Mouse (Mus musculus) intestine, embryonic 14.5 days (tissue): ENCODE data around the gene Gpr39. TPM values are rescaled to one million over a fixed set of nuclear protein-coding genes. Genes with fewer than 3 reads are reported as not detected.

ENCODE experiments used
- ATAC-seq: fragments of 200-750 bp; cut with Nextera tagmentation; replicated peaks from 2 replicates; pipeline ENCODE4 v1.8.0; 2017; ENCODE audit warnings: low read depth, moderate number of reproducible peaks, moderate TSS enrichment, moderate library complexity; ENCODE audit not compliant: low FRiP score, low TSS enrichment
- DNase-seq: peaks from one replicate; pipeline ENCODE4 v3.0.0-alpha.2; 2018; ENCODE audit warnings: low spot score
- H3K27ac ChIP-seq: fragments of 300-500 bp; sonication (generic); 2 replicates; pipeline ENCODE4 v1.5.1; 2014; ENCODE audit warnings: low read depth, mild to moderate bottlenecking, control low read depth
- H3K27me3 ChIP-seq: fragments of 300-500 bp; sonication (generic); replicated peaks from 2 replicates; pipeline ENCODE4 v1.6.1; 2014; ENCODE audit warnings: low read length, control low read depth; ENCODE audit not compliant: control insufficient read depth, insufficient read depth
- H3K36me3 ChIP-seq: fragments of 300-500 bp; sonication (generic); 2 replicates; pipeline ENCODE4 v1.6.1; 2014; ENCODE audit warnings: low read length, control low read depth; ENCODE audit not compliant: control insufficient read depth, insufficient read depth
- H3K4me1 ChIP-seq: fragments of 300-500 bp; sonication (generic); replicated peaks from 2 replicates; pipeline ENCODE4 v1.6.1; 2014; ENCODE audit warnings: low read length, control low read depth, mixed read lengths; ENCODE audit not compliant: control insufficient read depth, insufficient read depth
- H3K4me2 ChIP-seq: fragments of 300-500 bp; sonication (generic); 2 replicates; pipeline ENCODE4 v1.6.1; 2014; ENCODE audit warnings: low read length
- H3K4me3 ChIP-seq: fragments of 300-500 bp; sonication (generic); 2 replicates; pipeline ENCODE4 v1.5.1; 2014; ENCODE audit warnings: low read depth, low read length, control low read depth, mixed read lengths
- H3K9ac ChIP-seq: fragments of 300-500 bp; sonication (generic); 2 replicates; pipeline ENCODE4 v1.6.1; 2014; ENCODE audit warnings: mild to moderate bottlenecking, low read length
- H3K9me3 ChIP-seq: fragments of 300-500 bp; sonication (generic); 2 replicates; pipeline ENCODE4 v1.6.1; 2016; ENCODE audit warnings: low read length, control low read depth; ENCODE audit not compliant: control insufficient read depth
- WGBS: fragments of 180-500 bp; shearing (Covaris S2); extraction: QIAGEN DNeasy Blood & Tissue Kit; methylation state at CpG from one replicate; pipeline ENCODE4 v1.1.7; 2014; 5-methylcytosine and 5-hydroxymethylcytosine counted together
- polyA plus RNA-seq: library from polyadenylated mRNA; unstranded; fragments of >200 nt; fragmentation: Nextera tagmentation; extraction: Ambion mirVana; gene quantifications from 2 replicates; pipeline ENCODE4 v1.2.1, GENCODE M21; 2014

The Gpr39 gene
- polyA plus RNA-seq, 1 experiment from 2014 or later: 6.3 TPM

DNA sequence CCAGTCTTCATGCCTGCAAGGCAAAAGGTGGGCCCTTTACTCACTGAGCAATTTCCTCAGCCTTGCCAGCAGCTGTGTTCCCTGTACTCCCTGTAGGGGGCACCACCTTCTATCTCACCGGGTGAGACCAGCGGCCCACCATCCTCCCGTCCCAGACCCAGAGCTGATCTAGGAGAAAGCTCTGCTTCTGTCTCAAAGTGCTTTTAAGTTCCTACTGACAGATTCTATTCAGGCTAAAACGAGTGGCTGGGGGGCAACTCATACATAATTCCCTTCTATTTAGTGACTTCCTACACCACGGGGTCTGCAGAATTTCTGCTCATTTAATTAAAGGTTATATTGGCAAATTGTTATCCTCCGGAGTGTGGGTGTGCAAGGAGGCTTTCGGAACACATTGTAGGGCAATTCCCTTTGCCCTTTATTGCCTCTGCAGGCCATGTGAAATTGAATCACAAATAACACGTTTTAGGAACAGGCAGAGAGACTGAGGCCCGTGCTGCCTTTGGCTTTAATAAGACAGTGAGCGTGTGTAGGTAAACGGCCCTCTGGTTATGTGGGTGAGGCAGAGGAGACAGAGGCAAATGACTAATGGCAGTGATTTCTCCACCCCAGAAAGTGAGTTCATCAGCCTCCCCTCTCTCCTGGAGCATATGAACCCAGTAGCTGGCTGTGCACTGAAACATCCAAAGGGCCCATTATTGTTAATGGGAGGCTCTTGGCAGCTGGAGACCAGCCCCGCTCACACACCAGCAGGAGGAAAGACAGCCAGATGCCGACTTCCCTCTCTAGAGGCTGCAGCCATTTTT is 53.1 kb downstream of the Gpr39 start:
- no peak overlapping the region for H3K4me3 ChIP-seq
- no peak for DNase-seq
- H3K4me1 ChIP-seq: no peaks in the 10 kb centered on the region
- WGBS: 57% methylated on average over 13 of the region's 13 CpGs
- H3K9me3 ChIP-seq: no peaks in the 10 kb centered on the region
- H3K9ac ChIP-seq: no peak overlapping the region
- no peaks in the 10 kb centered on the region for H3K36me3 ChIP-seq
- H3K4me2 ChIP-seq: no peak overlapping the region
- no peaks in the 10 kb centered on the region for H3K27me3 ChIP-seq
- no peak overlapping the region for H3K27ac ChIP-seq
- ATAC-seq: no peak

DNA sequence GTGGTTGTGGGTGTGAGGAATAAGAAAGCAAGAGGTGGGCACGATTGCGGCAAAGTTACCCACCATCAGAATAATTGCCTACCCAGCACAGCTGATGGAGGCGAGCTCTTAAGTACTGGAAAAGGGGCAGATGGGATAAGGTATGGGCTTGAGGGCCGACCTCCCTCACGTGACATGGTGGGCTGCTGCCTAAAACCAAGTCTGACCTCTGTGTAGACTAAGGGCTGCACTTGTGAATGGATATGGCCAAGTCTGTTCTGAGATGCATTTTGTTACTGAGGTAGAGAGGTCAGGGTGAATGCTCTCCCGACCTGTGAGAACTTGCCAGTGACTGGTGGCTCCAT is 53.7 kb downstream of the Gpr39 start:
- H3K4me1 ChIP-seq: no peaks in the 10 kb centered on the region
- H3K4me2 ChIP-seq: no peak overlapping the region
- no peak overlapping the region for H3K27ac ChIP-seq
- 83% methylated on average over 6 of the region's 6 CpGs for WGBS
- H3K9ac ChIP-seq: no peak overlapping the region
- DNase-seq (no peak), ATAC-seq (no peak)
- no peaks in the 10 kb centered on the region for H3K36me3 ChIP-seq
- H3K9me3 ChIP-seq: no peaks in the 10 kb centered on the region
- no peaks in the 10 kb centered on the region for H3K27me3 ChIP-seq
- H3K4me3 ChIP-seq: no peak overlapping the region

GRCm38 (mm10) chr1:125731854-125732253 is 55.1 kb downstream of the Gpr39 start:
- Histone ChIP-seq H3K4me1 (no peaks in the 10 kb centered on the region), H3K4me2 (no peak overlapping the region), H3K4me3 (no peak overlapping the region), H3K27ac (no peak overlapping the region), H3K9me3 (no peaks in the 10 kb centered on the region), H3K36me3 (no peaks in the 10 kb centered on the region), H3K9ac (no peak overlapping the region), H3K27me3 (no peaks in the 10 kb centered on the region)
- WGBS: 45% methylated on average over 4 of the region's 4 CpGs
- ATAC-seq (no peak), DNase-seq (no peak)

DNA sequence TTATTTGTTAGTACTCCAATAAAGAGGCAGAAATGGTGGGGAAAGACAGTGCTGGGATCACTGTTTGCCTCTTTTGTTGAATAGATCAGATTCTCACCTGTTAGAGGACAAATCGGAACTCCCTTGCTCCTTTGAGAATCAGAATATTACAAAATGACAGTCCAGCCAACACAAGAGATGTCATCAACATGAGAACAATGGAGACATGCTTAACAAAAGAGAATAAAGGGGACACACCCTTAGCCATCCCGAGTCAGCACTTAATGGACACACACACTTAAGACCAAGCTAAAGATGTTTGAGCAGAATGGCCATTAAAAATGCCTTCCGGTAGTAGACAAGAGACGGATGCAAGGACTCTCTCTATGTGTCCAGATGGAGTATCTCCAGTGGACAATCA is 68.0 kb downstream of the Gpr39 start:
- 90% methylated on average over 4 of the region's 4 CpGs for whole genome bisulfite sequencing
- ATAC-seq: no peak
- no peak overlapping the region for H3K27ac ChIP-seq
- no peaks in the 10 kb centered on the region for H3K9me3 ChIP-seq
- no peak overlapping the region for H3K4me2 ChIP-seq
- H3K4me3 ChIP-seq: no peak overlapping the region
- H3K36me3 ChIP-seq: no peaks in the 10 kb centered on the region
- no peak for DNase-seq
- no peak overlapping the region for H3K9ac ChIP-seq
- H3K4me1 ChIP-seq: no peaks in the 10 kb centered on the region
- H3K27me3 ChIP-seq: no peaks in the 10 kb centered on the region

DNA sequence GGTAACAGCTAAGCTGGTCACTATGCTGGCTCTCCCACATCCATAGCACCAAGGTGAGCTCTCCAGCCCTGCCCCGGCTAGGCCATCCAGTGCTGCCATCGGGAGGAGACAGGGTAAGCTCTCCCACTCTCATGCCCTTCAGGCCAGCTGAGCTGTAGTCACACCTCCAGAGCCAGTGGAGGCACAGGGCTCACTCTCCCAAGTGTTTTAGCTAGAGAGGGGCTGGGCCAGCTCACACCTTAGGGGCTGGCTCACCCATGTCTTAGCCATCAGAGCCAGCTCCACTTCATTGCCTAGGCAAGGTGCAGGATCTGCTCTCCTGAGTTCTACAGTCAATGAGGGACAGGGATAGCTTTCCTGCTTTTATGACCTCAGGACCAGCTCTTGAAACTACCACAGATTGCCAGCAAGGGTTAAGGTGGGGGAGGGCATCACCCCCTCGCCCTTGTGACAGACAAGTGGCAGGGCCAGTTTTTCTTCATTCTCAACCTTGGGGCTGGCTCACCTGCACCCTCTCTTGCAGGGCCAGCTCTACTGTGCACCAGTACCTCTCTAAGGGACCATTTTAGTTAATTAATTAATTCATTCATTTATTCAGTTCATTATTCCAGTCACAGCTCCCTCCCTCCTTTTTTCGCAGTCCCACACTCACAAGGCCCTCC is 78.7 kb downstream of the Gpr39 start:
- ATAC-seq: peak; percentile 50; the same call in 1 of the 2 replicates
- no peak overlapping the region for H3K4me3 ChIP-seq
- no peaks in the 10 kb centered on the region for H3K36me3 ChIP-seq
- no peak overlapping the region for H3K9ac ChIP-seq
- H3K27ac ChIP-seq: no peak overlapping the region
- 75% methylated on average over 4 of the region's 4 CpGs for WGBS
- no peak for DNase-seq
- H3K4me2 ChIP-seq: no peak overlapping the region
- no peaks in the 10 kb centered on the region for H3K27me3 ChIP-seq
- H3K9me3 ChIP-seq: no peaks in the 10 kb centered on the region
- H3K4me1 ChIP-seq: peaks cover 5% of the 10 kb centered on the region; the same call in 1 of the 2 replicates

- Histone ChIP-seq H3K9ac (no peak overlapping the region), H3K9me3 (no peaks in the 10 kb centered on the region), H3K4me2 (no peak overlapping the region), H3K4me3 (no peak overlapping the region), H3K36me3 (no peaks in the 10 kb centered on the region), H3K27ac (no peak overlapping the region), H3K27me3 (no peaks in the 10 kb centered on the region), H3K4me1 (peaks cover 7% of the 10 kb centered on the region; the same call in 1 of the 2 replicates)
- no peak for ATAC-seq
- DNase-seq: peak; percentile 62
- 49% methylated on average over 15 of the region's 15 CpGs for WGBS
Measured at GRCm38 (mm10) chr1:125759972-125760695, 83.3 kb downstream of the Gpr39 start.

DNA sequence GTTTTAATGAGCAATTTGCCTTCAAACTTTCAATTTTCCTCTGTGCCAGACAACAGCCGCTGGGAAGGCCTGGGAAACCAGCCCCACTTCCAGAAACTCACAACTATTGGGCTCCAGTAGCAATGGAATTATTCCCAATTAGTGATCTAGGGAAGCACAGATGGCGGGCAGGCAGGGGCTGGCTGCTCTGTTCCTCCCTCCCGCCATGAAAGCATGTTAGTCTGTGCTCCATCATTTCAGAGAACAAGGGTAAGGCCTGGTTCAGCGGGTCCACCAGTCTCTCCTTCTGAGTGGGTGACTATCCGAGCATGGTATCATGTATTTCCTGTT is 83.9 kb downstream of the Gpr39 start:
- Histone ChIP-seq H3K4me3 (no peak overlapping the region), H3K4me2 (no peak overlapping the region), H3K9ac (no peak overlapping the region), H3K4me1 (peaks cover 7% of the 10 kb centered on the region; the same call in 1 of the 2 replicates), H3K27ac (no peak overlapping the region), H3K27me3 (no peaks in the 10 kb centered on the region), H3K9me3 (no peaks in the 10 kb centered on the region), H3K36me3 (no peaks in the 10 kb centered on the region)
- no peak for DNase-seq
- WGBS: 65% methylated on average over 5 of the region's 5 CpGs
- ATAC-seq: no peak

DNA sequence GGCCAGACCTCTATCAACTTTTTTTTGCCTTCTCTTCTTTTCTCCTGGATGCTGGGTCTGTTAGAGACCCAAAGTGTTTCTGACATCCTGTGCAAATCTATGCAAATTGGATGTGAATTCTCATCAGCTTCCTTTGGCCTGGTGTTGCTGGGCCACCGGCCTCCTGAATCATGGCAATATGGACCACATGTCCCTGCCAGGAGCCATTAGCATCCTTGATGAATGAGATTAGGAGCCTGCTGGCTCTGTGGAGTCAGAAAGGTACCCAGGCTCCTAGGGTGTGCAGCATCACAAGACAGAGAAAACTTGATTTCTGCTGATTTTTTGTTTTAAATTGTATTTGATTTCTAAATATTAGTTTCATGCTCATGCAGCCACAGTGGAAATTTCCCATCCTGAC is 85.3 kb downstream of the Gpr39 start:
- H3K4me3 ChIP-seq: no peak overlapping the region
- no peak overlapping the region for H3K27ac ChIP-seq
- H3K36me3 ChIP-seq: no peaks in the 10 kb centered on the region
- ATAC-seq (no peak), DNase-seq (no peak)
- no peak overlapping the region for H3K9ac ChIP-seq
- H3K4me1 ChIP-seq: peaks cover 7% of the 10 kb centered on the region; the same call in 1 of the 2 replicates
- H3K9me3 ChIP-seq: no peaks in the 10 kb centered on the region
- no peaks in the 10 kb centered on the region for H3K27me3 ChIP-seq
- H3K4me2 ChIP-seq: no peak overlapping the region
- WGBS: 73% methylated on average over 1 of the region's 1 CpGs
